Mouse (Mus musculus) heart, adult 18-20 months (tissue): ENCODE results near the gene Ppp1r15b. TPM values are rescaled to one million over a fixed set of nuclear protein-coding genes. Genes with fewer than 3 reads are reported as not detected.

ENCODE experiments used
- total RNA-seq, 2 experiments: library from RNA; stranded (reverse); gene quantifications; 2 replicates each; pipeline ENCODE4 v1.2.3; 2021

Ppp1r15b gene
- total RNA-seq, 2 experiments from 2014 or later, result 21.6 to 23.1 TPM

Other genes with a start within 250 kb of the Ppp1r15b start
- 10 to 100 TPM; 19.7 to 27.7 TPM for gene Mdm4, start 100.6 kb upstream of the Ppp1r15b start, total RNA-seq
- 10 to 100 TPM; 13.9 to 14.3 TPM for gene Pik3c2b, start 85.5 kb upstream of the Ppp1r15b start, total RNA-seq
- gene Plekha6, start 33.1 kb downstream of the Ppp1r15b start, total RNA-seq, result 10 to 100 TPM; 40.5 to 47.7 TPM
- gene Golt1a, start 178.7 kb downstream of the Ppp1r15b start, total RNA-seq, result not detected
- not detected for gene Kiss1, start 190.7 kb downstream of the Ppp1r15b start, total RNA-seq
- gene Ren1, start 219.4 kb downstream of the Ppp1r15b start, total RNA-seq, result not detected
- under 1 TPM; 0.21 to 0.52 TPM for gene Etnk2, start 232.4 kb downstream of the Ppp1r15b start, total RNA-seq